Mouse (Mus musculus): ENCODE results near the gene Cbs. TPM values are rescaled to one million over a fixed set of nuclear protein-coding genes. Genes with fewer than 3 reads are reported as not detected.

The Cbs gene
- polyA plus RNA-seq, 1 experiment from 2014 or later, result 4.0 TPM

DNA sequence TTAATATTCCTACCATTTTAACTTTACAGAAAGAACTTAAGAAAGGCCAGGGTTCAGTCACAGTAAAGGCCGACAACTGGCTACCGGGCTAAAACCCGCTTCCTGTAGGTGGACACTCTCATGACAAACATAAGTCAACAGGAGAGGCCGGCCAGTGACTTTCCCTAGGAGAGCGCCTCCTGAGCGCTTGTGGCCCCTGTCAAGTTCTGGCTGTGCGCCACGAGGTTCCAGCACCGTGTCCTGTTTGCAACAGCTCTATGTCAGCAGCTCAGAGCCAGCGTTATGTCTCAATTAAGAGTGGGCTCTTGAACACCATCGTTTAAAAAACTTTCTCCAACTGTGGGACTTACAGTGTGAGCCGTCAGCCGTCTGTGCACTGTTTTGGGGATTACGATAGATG, 15.1 kb upstream of the Cbs start:
- no peaks in the 10 kb centered on the region for H3K27me3 ChIP-seq (ENCODE audit: insufficient read depth, low read length)
- no peak for TF ChIP-seq CTCF (IDR thresholded peaks at IDR 0.05; ENCODE audit: low read depth)
- no peak for ATAC-seq (replicated peaks; ENCODE audit: low FRiP score, low read depth)
- no peak overlapping the region for H3K9ac ChIP-seq (ENCODE audit: low read depth, low read length)
- no peak overlapping the region for H3K4me2 ChIP-seq (ENCODE audit: low read length)
- peaks cover 75% of the 10 kb centered on the region for H3K36me3 ChIP-seq (ENCODE audit: insufficient read depth, low read length)
- H3K27ac ChIP-seq, result no peak overlapping the region
- H3K9me3 ChIP-seq (replicated peaks; ENCODE audit: low read length), result no peaks in the 10 kb centered on the region
- WGBS, result 87% methylated on average over 14 of the region's 14 CpGs
- H3K4me1 ChIP-seq (replicated peaks; ENCODE audit: insufficient read depth, low read length), result peaks cover under 1% of the 10 kb centered on the region; the same call in 1 of the 2 replicates
- no peak for DNase-seq (ENCODE audit: low spot score)
- H3K4me3 ChIP-seq (replicated peaks; ENCODE audit: low read depth, low read length), result no peak overlapping the region

DNA sequence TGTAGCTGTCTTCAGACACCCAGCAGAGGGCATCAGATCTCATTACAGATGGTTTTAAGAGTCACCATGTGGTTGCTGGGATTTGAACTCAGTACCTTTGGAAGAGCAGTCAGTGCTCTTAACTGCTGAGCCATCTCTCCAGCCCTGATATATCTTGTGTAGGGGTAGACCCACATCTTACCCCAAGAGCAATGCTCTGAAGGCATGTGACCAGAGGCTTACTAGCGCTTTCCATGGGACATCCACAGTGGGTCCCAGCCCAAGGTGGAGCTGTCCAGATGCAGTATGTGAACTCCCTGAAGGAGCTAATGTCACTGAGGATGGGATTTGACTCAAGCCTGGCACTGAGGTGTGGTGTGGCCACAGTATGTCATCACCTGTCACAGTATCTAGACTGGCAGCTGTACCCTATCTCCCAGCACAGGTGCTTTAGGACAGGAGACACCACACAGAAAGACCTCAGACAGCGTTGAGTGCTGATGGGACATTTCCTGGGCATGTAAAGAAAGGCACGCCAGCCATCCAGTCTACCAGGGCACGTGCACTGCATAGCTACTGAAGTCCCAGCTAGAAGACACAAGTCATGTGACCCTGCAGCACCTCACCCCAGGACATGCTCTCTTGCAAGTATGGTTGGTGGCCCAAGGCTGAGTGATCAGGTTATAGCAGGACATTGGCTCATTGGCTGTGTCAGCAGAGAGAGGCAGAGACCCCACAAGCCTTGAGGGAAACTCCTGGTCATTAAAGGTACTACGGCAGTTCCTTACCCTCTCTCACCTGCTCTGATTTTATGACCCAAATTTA, 9.4 kb upstream of the Cbs start:
- H3K27ac ChIP-seq, result no peak overlapping the region
- peak; percentile 42; the same call in 1 of the 2 replicates for ATAC-seq (replicated peaks; ENCODE audit: low FRiP score, low read depth)
- 95% methylated on average over 5 of the region's 5 CpGs for WGBS
- H3K36me3 ChIP-seq (ENCODE audit: insufficient read depth, low read length), result peaks cover 45% of the 10 kb centered on the region
- no peaks in the 10 kb centered on the region for H3K27me3 ChIP-seq (ENCODE audit: insufficient read depth, low read length)
- no peak overlapping the region for H3K9ac ChIP-seq (ENCODE audit: low read depth, low read length)
- TF ChIP-seq CTCF (IDR thresholded peaks at IDR 0.05; ENCODE audit: low read depth), result 0 out of 2 replicates have a peak, but pooled peaks have one; percentile 14
- H3K4me1 ChIP-seq (replicated peaks; ENCODE audit: insufficient read depth, low read length), result no peaks in the 10 kb centered on the region
- H3K9me3 ChIP-seq (replicated peaks; ENCODE audit: low read length), result no peaks in the 10 kb centered on the region
- DNase-seq (ENCODE audit: low spot score), result no peak
- H3K4me3 ChIP-seq (replicated peaks; ENCODE audit: low read depth, low read length), result no peak overlapping the region
- H3K4me2 ChIP-seq (ENCODE audit: low read length), result no peak overlapping the region

DNA sequence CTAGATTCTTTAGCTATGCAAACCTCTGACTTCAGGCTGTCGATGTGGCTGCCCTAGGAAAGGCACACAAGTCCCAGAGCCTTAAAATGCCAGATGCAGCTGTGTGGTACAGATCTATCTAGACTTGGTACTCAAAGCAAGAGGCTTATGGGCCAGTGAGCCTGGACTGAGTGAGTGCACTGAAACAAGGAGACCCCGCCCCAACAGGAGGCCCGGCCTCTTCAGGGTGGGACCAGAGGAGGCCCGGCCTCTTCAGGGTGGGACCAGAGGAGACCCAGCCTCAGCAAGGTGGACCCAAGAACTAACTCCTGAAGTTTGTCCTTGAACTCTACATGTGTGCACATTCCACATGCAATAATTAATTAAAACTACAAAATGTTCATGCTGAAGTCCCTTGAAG, 5.9 kb upstream of the Cbs start:
- H3K9ac ChIP-seq (ENCODE audit: low read depth, low read length), result no peak overlapping the region
- H3K9me3 ChIP-seq (replicated peaks; ENCODE audit: low read length), result no peaks in the 10 kb centered on the region
- 0 out of 2 replicates have a peak, but pooled peaks have one; percentile 36 for ATAC-seq (replicated peaks; ENCODE audit: low FRiP score, low read depth)
- H3K4me1 ChIP-seq (replicated peaks; ENCODE audit: insufficient read depth, low read length), result no peaks in the 10 kb centered on the region
- 76% methylated on average over 4 of the region's 4 CpGs for WGBS
- no peak overlapping the region for H3K27ac ChIP-seq
- peaks cover 14% of the 10 kb centered on the region for H3K36me3 ChIP-seq (ENCODE audit: insufficient read depth, low read length)
- H3K27me3 ChIP-seq (ENCODE audit: insufficient read depth, low read length), result no peaks in the 10 kb centered on the region
- H3K4me2 ChIP-seq (ENCODE audit: low read length), result no peak overlapping the region
- no peak overlapping the region for H3K4me3 ChIP-seq (replicated peaks; ENCODE audit: low read depth, low read length)
- TF ChIP-seq CTCF (IDR thresholded peaks at IDR 0.05; ENCODE audit: low read depth), result no peak
- no peak for DNase-seq (ENCODE audit: low spot score)

DNA sequence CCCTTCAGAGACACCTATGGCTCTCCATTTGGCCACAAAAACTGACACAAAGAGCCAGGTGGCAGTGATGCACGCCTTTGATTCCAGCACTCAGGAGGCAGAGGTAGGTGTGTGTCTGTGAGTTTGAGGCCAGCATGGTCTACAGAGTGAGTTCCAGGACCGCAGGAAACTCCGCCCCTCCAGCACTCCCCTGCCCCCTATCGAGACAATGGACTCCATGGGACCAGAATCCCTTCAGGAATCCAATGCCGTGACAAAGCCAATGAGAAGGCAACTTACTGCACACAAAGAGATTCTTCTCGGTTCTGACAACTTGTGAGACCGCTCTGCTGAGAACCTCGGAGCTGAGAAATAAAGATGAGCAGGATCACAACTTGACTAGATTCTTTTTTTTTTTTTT, 5.3 kb upstream of the Cbs start:
- no peak overlapping the region for H3K9ac ChIP-seq (ENCODE audit: low read depth, low read length)
- H3K4me3 ChIP-seq (replicated peaks; ENCODE audit: low read depth, low read length), result no peak overlapping the region
- no peaks in the 10 kb centered on the region for H3K27me3 ChIP-seq (ENCODE audit: insufficient read depth, low read length)
- H3K27ac ChIP-seq, result no peak overlapping the region
- no peaks in the 10 kb centered on the region for H3K9me3 ChIP-seq (replicated peaks; ENCODE audit: low read length)
- DNase-seq (ENCODE audit: low spot score) (no peak), ATAC-seq (replicated peaks; ENCODE audit: low FRiP score, low read depth) (no peak)
- TF ChIP-seq CTCF (IDR thresholded peaks at IDR 0.05; ENCODE audit: low read depth), result no peak
- peaks cover 8% of the 10 kb centered on the region for H3K36me3 ChIP-seq (ENCODE audit: insufficient read depth, low read length)
- 55% methylated on average over 8 of the region's 8 CpGs for WGBS
- no peak overlapping the region for H3K4me2 ChIP-seq (ENCODE audit: low read length)
- no peaks in the 10 kb centered on the region; the same call in 1 of the 2 replicates for H3K4me1 ChIP-seq (replicated peaks; ENCODE audit: insufficient read depth, low read length)

DNA sequence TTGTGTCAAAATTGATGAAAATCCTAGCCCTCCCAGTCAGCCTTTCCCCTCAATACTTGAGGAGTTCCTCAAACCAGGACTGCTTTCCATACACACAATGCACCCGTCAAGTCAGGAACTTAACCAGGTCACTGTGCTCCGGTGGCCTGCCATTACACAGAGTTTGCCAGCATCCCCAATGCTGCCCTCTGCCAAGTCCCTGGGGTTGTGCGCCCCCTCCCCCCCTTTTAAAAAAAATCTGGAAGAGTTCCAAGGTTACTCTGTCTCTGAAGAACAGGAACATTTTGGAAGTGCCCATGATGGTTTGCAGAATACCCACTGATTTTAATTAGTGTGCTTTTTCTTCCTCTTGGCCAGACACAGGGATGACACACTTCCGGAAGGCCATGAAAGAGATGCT, 2.6 kb upstream of the Cbs start:
- TF ChIP-seq CTCF (IDR thresholded peaks at IDR 0.05; ENCODE audit: low read depth), result no peak
- Histone ChIP-seq H3K4me1 (replicated peaks; ENCODE audit: insufficient read depth, low read length) (no peaks in the 10 kb centered on the region; the same call in 1 of the 2 replicates), H3K9me3 (replicated peaks; ENCODE audit: low read length) (no peaks in the 10 kb centered on the region), H3K27ac (no peak overlapping the region), H3K4me3 (replicated peaks; ENCODE audit: low read depth, low read length) (no peak overlapping the region), H3K36me3 (ENCODE audit: insufficient read depth, low read length) (no peaks in the 10 kb centered on the region), H3K9ac (ENCODE audit: low read depth, low read length) (no peak overlapping the region), H3K4me2 (ENCODE audit: low read length) (no peak overlapping the region), H3K27me3 (ENCODE audit: insufficient read depth, low read length) (no peaks in the 10 kb centered on the region)
- ATAC-seq (replicated peaks; ENCODE audit: low FRiP score, low read depth) (no peak), DNase-seq (ENCODE audit: low spot score) (no peak)
- 73% methylated on average over 4 of the region's 4 CpGs for WGBS

DNA sequence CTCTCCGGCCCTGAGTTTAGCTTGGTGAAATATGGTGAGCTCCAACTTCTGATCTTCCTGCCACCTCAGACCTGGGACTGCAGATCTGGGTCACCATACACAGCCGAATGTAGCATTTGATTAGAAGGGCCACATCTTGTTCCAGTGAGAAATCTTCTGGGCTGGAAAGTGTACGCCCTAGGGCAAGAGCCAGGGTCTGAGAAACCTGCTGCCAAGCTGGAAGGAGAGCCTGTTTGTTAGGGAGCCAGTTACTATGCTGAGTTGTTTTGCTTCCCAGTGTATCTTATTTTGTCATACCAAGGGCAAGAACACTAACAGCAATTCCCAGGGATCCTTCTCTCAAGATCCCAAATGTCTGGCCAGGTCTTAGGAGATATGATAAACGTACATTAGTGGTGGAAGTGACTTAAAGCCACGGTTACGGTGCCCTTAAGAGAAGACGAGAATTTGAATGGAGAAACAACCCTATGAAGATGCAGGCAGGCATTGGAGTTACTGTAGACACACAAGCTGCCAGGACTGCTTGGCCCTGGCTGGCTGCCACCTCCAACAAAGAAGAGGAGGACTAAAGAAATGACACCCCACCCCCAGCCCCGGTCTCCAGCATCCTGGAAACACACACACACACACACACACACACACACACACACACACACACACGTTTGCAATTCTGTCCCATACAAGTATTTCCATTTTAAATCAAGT, 980 bp upstream of the Cbs start:
- Histone ChIP-seq H3K4me1 (replicated peaks; ENCODE audit: insufficient read depth, low read length) (no peaks in the 10 kb centered on the region; the same call in 1 of the 2 replicates), H3K36me3 (ENCODE audit: insufficient read depth, low read length) (no peaks in the 10 kb centered on the region), H3K27me3 (ENCODE audit: insufficient read depth, low read length) (no peaks in the 10 kb centered on the region), H3K9me3 (replicated peaks; ENCODE audit: low read length) (no peaks in the 10 kb centered on the region), H3K27ac (no peak overlapping the region), H3K4me2 (ENCODE audit: low read length) (no peak overlapping the region), H3K4me3 (replicated peaks; ENCODE audit: low read depth, low read length) (no peak overlapping the region), H3K9ac (ENCODE audit: low read depth, low read length) (no peak overlapping the region)
- WGBS, result 54% methylated on average over 9 of the region's 9 CpGs
- DNase-seq (ENCODE audit: low spot score) (no peak), ATAC-seq (replicated peaks; ENCODE audit: low FRiP score, low read depth) (no peak)
- no peak for TF ChIP-seq CTCF (IDR thresholded peaks at IDR 0.05; ENCODE audit: low read depth)
